Mouse (Mus musculus) ovary, adult 18-20 months (tissue): ENCODE data around the gene Defb23.
A peak's percentile ranks its signal among the peaks of the same experiment; 100 is the strongest.

Source experiments
- DNase-seq: peaks from one replicate; pipeline ENCODE4 v3.0.0; 2022; ENCODE audit warnings: low spot score, mixed read lengths

Defb23 gene

DNA sequence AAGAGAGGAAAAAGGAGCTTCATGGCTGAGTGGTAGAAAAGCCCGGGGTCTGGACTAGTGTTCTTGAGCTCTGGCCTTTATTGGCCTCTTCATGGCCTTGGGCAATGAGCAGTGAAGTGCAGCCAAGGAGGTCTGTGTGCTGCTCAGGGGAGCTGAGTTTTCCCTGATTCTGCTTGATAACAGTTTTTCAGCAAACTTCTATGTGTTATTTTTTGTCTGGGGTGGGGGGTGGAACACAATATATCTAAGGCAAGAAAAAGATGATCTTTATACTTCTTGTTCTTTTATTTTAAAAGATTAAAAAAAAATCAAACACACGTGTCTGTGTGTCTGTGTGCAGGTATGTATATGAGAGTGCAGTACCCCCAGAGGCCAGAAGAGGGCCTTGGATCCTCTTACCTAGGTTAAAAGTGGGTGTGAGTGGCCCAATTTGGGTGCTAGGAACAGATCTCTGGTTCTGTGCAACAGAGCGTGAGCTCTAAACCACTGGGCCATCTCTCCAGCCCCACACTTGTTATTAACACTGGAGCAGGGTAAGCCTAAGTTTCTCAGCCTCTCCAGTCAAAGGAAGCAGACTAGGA, at the start of gene Defb23:
TSS of gene Defb23 (minus strand) at position 51 of the 581 bp plus-strand sequence.
- DNase-seq = no peak

DNA sequence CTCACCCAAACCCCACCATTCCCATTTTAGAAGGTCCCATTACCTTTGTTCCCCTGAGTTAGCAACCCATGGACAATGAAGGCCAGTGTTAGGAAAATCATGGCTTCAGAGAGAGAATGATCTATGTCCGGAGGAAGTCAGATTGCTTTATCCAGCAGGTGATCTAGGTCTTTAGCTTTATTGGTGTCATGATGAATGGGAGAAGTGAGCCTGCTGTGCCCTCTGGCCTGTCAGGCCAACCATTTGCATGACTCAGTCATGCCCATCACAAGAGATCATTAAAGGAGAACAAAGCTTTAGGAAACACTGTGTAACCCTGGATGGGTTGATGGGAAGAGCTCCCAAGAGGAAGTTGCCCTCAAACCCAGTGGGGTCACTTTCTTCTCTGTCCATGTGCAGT, 47.2 kb upstream of the Defb23 start, which contains the start of gene Defb26:
TSS of gene Defb26 (minus strand) at position 101 of the 400 bp plus-strand sequence.
- DNase-seq = no peak

DNA sequence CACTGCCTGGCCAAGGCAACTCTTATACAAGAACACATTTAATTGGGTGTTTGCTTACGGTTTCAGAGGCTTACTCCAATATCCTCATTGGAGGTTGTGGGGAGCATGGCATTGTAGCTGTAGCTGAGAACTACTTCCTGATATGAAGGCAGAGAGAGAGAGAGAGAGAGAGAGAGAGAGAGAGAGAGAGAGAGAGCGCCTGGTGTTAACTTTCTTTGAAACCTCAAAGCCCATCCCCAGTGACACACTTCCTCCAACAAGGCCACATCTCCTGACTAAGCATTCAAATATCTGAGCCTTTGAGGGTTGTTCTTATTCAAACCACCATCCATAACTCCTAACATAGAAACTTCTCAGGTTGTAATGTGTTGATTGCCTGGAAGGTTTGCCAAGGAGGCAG, 39.5 kb upstream of the Defb23 start:
- DNase-seq = no peak

DNA sequence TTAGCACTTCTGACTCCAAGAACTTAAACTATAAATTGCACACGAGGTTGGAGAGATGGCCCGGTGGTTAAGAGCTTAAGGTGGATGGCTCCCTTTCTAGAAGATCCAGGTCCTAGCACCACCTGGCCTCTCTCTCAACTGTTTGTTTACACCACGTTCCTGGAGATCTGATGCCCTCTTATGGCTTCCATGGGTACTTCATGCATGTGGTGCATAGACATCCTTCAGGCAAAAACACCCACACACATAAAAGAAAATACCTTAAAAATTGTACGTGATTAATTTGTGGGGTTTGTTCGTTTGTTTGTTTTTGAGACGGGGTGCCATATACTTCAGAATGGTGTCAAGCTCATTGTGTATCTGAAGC, 36.4 kb upstream of the Defb23 start:
- no peak for DNase-seq

DNA sequence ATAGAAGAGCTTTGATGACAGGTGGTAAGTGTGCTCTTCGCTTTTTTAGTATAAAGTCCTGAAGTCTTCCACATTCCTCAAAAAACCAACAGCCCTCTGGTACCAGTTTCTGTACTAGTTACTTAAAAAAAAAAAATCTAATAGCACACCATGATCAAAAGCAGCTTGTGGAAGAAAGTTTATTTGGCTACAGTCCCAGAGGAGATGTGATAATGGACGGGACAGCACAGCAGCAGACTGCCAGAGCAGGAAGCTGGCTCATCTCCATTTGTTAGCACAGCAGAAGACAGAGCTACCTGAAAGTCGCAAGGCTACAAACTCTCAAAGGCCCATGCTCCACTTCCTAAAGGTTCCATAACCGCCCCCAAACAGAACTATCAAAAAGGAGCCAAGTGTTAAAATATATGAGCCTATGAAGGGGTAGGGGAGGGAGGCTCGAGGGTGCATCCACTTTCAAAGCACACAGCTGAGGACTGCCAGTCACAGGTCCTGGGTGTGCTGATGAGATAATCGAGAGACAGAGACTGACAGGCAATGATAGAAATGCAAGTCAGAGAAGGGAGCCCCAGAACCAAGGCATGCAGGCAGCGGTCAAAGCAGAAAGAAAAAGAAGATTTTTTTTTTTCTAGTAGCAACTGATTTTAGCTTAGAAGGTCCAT, 35.9 kb upstream of the Defb23 start:
- no peak for DNase-seq

DNA sequence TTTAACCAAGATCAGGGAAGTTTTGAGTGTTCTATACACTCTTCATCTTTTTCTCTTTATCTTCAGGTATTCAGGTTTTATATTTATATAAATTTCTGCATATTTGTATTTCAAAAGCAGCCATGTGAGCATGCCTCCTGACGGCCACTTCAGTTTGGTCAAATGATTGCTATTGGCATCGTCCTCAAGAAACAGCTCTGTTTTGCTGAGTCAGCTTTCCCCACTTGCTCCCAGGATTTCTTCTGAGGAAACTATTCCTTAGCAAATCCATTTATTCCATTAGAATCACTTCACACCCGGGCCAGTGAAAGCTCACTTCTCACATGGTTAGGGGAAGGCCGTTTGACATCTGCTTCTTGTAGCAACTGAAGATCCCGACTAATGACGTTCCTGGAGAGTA, 33.6 kb upstream of the Defb23 start:
- DNase-seq = no peak

DNA sequence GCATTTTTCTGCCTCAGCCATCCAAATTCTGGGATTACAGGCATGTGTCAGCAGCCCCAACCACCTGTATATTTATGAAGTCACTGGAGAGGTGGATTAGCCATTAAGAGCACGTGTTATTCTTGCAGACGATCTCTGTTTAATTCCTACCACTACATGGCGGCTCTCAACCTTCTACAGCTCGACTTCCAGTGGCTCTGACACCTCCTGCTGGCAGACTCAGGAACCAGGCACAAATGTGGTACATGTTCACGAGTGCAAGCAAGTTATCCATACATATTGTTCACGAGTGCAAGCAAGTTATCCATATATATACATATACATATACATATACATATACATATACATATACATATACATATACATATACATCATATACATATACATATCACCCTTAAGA, 28.7 kb upstream of the Defb23 start:
- no peak for DNase-seq

DNA sequence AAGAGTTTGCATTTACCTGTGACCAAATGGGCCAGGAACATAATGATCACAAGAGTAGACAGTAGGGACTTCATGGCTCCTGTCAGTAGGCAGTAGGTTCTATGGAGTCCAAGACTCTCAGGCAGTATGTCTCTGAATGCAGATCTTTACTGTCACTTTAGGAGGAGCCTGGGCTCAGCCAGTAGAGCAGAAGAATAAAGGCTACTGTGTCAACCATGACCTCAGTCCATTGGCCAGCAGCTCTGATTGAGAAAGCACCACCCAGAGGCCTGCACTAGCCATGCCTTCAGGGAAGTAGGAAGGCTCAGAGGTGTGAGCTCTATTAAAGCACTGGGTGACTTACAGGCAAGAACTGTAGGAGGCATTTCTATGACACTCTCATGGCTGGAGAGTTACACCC, 25.6 kb upstream of the Defb23 start, which contains the start of gene Defb22:
TSS of gene Defb22 (minus strand) at position 101 of the 400 bp plus-strand sequence.
- no peak for DNase-seq

DNA sequence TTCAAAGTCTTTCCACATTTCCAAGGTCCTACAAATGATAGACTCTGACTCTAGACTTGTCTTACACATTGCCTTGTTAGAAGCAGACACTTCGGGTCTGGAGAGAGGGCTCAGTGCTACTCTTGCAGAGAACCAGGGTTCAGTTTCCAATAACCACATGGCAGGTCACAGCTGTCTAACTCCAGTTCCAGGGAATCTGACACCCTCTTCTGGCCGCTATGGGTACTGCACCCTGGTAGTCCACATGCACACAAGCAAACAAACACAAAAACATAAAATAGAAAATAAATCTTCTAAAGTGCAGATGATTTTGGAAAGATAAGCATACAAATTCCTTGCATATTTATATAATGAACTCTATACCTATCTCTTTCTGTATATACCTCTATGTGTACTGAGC, 22.6 kb upstream of the Defb23 start:
- no peak for DNase-seq

DNA sequence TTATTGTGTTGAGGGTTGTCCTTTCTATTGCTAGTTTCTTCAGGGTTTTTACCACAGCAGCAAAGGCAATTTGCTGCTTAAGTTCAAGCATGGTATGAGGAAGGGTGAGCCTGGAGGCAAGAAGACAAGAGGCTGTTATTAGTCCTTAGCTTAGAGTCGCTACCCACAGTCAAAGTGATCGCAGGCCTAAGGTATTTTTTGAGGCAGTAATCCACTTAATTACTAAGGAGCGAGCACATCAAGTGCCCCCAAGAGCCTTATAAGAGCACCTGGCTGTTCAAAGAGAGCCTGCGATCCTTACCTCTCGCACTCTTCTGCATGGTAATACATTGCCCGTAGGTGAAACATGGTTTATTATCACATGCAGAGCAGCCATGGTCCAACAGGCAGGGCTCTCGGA, 17.3 kb upstream of the Defb23 start:
- DNase-seq = no peak

DNA sequence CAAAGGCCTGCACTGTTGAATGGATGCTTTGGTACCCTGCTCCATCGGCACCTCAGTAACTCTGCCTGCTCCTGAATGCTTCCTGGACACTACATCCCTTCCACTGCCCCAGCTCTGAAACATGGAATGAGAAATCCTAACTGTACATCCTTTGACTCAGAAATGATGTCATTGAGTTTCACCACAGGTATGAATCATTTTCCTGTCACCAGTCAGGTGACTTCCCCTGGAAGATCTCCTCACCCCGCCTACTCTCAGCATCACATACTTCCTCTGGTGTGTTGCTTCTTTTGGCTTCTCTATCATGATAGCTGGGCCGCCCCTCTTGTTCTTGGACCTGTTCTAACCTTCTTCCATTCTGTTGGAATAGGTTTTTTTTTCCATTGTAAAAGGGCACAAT, 16.5 kb upstream of the Defb23 start:
- DNase-seq = no peak

DNA sequence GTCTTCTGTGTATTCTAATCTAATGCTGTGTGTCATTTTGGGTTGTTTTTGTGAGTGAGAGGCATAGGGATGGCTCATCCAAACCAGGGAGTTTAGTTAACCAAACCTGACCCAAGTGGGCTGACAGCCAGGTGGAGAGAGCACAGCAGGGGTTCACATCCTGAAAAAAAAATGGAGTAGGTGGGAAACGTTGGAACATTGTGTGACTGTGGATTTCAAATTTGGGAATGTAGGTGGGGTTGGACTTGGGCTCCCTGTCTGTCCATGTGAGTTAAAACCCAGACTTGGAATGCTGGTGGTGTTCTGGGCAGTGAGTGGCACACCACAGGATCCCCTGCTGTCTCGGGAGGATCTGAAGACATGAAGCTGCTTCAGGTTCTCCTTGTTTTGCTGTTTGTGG, 12.3 kb upstream of the Defb23 start, which contains the start of gene Defb20:
TSS of gene Defb20 (plus strand) at position 301 of the 400 bp plus-strand sequence.
- DNase-seq = no peak

DNA sequence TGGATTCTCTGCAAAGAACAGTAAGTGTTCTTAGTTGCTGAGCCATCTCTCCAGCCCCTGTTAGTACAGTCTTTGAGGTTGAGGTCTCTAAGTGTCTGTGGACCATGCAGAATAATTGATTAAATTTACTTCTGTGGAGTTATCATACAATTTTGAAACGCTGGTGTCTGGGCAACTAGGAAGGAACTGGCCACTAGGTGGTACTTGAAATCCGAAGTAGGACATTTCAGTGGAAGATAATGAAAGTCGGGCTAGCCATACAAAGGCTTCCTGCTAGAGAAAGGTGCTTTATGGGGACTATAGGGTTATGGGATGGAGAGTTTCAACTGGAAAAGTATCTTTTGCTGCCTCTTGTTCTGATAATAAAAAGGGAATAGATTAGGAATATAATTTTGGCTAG, 8.0 kb upstream of the Defb23 start:
- no peak for DNase-seq

DNA sequence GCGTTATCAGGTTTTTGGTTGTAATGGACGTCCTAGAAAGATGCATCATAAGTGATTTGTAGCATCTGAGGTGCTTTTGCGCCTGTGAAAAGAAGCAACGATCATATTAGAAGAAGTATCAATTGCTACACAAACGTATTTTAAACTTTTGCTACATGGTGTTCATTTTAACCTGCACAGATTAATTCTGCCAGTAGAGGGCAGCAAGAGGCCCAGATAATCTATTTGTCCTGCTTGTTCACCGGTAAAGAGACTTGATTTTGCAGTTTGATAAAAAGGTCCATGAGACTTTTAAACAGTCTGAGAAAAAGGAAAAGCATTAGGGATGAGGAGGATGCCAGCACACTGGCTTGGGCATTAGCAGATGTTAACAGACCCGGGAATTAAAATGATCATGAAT, 6.6 kb upstream of the Defb23 start:
- no peak for DNase-seq

DNA sequence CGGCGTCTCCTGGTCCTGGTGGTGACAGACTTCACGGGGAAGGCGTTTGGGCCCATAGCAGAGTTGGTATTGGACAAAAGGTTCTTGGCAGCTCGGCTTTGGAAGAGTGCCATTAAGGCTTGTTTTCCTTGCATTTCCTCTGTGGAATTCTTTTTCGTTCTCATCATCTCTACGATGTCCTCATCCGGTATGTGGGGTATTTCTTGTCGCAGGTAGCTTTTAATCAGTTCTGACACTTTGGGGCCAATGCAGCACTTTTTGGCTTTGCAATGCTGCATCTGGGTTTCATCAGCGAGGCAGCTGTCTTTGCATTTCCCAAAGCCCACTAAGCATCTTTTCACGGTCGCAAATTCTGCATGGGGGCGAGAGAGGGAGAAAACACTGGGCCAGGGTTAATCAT, 5.2 kb downstream of the Defb23 start:
- DNase-seq = no peak

DNA sequence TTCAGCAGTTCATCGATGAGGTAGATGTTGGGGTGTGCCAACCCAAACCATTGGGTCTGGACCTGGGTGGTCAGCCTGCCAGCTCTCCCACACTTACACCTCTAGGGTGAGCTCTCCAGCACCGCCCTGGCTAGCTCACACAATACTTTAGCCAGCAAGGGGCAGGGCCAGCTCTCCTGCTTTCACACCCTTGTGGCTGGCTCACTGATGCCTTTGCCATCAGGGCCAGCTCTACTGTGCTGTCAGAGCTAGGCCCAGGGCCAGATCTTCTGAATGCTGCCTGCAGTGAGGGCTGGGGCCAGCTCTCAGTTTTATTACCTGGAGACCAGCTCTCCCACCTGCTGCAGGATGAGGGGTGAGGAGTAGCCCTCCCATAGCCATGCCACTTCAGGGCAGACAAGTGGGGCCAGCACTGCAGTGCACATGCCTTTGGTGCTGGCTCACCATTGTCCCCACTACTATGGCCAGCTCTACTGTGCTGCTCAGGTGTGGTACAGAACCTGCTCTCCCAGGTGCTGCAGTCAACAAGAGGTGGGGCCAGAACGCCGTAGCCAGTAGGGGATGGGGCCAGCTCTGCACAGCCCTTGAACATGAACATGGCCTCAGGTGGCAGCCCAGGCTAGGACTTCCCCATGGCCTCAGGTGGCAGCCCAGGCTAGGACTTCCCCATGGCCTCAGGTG, 12.2 kb downstream of the Defb23 start:
- DNase-seq = no peak

DNA sequence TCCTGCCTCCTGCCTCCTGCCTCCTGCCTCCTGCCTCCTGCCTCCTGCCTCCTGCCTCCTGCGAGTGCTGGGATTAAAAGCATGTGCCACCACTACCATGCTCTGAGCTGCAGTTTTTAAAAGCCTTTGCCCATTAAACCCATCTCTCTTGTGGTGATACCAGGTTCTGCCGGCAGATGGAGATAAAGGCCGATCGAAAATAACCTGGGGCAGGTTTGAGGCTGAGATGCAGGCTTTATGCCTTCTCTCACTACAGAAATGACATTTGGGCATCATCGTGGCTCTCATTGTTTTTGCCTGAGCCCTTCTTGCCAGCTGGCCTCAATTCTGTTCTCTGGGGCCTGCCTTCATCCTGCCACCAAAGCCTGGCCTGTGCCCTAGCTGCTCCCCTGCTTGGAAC, 14.2 kb downstream of the Defb23 start:
- no peak for DNase-seq

DNA sequence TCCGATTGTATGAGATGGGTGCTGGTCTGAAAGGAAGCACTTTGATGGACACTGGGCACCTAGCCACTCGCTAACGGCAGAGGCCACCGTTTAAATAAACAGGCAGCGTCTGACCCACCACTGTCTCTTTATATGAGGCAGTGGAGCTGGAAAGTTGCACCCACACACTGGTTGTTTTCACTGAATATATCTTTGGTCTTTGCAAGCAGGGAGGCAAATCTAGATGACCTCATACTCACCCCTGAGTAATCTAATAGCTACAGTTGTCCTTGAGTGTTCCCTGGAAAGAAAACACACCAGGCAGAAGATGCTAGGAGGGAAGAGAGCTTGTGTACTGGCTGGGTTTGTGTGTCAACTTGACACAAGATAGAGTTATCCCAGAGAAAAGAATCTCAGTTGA, 17.0 kb downstream of the Defb23 start:
- peak; percentile 64 for DNase-seq

DNA sequence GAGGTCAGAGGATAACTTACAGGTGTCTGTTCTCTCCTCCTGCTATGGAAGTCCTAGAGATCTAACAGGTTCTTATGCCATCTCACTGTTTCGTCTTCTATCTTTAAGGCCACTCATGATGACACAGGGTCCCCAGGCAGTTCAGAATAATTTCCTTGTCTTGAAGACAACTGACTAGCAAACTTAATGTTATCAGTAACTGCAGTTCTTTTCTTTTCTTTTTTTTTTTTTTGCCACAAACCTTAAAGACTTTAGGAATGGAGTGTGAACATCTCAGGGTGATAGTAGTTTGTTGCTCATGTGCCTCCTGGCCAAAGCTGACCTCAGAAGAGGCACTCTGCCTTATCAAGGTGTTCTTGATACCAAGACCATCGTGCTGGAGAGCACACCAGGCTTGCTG, 17.8 kb downstream of the Defb23 start:
- no peak for DNase-seq

DNA sequence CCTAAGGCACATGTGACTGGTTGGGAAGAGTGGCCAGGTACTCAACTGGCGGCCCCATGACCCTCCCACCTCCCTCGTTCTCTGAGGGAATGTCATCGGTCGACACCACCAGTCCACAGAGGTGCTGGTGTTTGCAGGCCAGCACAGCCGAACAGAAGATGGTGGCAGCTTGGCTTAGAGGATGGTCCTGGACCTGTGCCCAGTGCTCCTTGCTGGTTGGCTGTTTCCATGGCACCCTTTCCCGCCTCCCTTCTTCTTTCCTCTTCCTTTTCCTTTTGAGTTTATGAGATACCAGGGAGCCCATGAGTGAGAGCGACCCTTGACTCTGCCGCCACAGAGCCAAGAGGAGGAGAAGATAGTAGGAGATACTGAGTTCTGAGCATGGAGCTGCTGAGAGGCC, 21.1 kb downstream of the Defb23 start:
- DNase-seq = no peak

DNA sequence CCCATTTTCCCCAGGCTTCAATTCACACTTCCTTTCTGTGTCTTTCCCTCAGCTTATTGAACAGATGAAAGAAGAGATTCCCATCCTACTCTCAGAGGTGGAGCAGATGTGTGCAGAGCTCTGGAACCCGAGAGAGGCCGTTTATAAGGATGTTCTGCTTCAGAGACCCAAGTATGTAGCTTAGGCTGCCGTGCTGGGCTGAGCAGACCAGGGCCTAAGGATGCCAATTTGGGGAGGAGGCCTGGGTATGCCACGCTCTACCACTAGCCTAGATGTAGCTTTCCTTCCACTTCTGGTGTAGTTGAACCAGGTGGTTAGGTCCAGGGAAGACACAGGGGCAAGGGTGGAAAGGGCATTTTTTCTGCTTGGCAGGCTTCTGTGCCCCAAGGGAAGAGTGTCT, 22.1 kb downstream of the Defb23 start:
- no peak for DNase-seq

DNA sequence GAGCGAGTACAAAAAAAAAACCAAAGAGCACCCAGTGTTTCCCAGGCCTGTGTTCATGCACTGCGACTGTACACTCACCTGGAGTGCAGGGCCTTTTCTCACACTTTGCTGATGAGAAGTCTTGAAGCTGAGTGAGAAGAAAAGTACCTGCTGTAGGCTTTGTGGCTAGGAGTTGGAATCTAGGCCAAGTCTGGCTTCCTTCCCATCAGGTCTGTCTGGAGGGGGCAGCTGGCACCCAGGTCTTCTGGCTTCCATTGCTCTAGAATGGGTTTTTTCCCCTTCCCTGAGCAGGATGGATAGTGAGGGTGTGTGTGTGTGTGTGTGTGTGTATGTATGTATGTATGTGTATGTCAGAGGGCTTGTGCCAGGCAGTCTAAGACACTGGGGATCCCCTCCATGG, 24.6 kb downstream of the Defb23 start:
- no peak for DNase-seq

DNA sequence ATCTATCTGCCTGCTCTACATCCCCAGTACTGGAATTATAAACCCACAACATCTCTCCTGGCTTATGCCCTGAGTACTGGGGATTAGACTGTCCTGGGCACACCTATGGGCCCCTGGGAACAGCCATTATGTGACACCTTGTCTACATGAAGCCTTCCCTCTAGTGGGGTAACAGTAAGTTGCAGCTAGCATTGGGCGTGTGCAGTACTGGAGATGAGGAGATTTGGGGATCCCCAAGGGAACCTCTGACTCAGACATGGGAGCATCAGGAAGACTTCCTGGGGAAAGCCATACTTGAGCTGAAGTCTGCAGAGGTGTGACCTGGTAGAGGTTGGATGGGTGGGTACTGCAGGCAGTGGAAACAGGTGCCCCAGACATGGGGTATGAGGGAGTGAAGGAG, 25.5 kb downstream of the Defb23 start:
- DNase-seq = no peak
